Mouse (Mus musculus) kidney, adult 2 months (tissue): ENCODE results near the gene Dnase1l2. TPM values are rescaled to one million over a fixed set of nuclear protein-coding genes. Genes with fewer than 3 reads are reported as not detected.
A peak's percentile ranks its signal among the peaks of the same experiment; 100 is the strongest.

Experiments
- DNase-seq: peaks from one replicate; pipeline ENCODE4 v3.0.0; 2021
- H3K27ac ChIP-seq: fragments of 200-500 bp; 2 replicates; pipeline ENCODE4 v1.5.1; 2012; ENCODE audit warnings: low read depth, low read length, control low read depth, inconsistent platforms; ENCODE audit not compliant: insufficient read depth
- H3K27me3 ChIP-seq: fragments of 200-500 bp; replicated peaks from 2 replicates; pipeline ENCODE4 v1.6.1; 2012; ENCODE audit warnings: mild to moderate bottlenecking, moderate library complexity, low read length, inconsistent platforms; ENCODE audit not compliant: control insufficient read depth, insufficient read depth
- H3K36me3 ChIP-seq: fragments of 200-500 bp; 2 replicates; pipeline ENCODE4 v1.6.1; 2012; ENCODE audit warnings: mild to moderate bottlenecking, moderate library complexity, low read length, inconsistent platforms; ENCODE audit not compliant: control insufficient read depth, insufficient read depth
- H3K4me1 ChIP-seq: fragments of 200-500 bp; 2 replicates; pipeline ENCODE4 v1.6.1; 2011; ENCODE audit warnings: low read length; ENCODE audit not compliant: control insufficient read depth, insufficient read depth
- H3K4me3 ChIP-seq: fragments of 200-500 bp; 2 replicates; pipeline ENCODE4 v1.5.1; 2011; ENCODE audit warnings: mild to moderate bottlenecking, low read depth, low read length, control low read depth; ENCODE audit not compliant: insufficient read depth
- CTCF ChIP-seq: fragments of 200-500 bp; conservative IDR thresholded peaks from 2 replicates; pipeline ENCODE4 v1.5.1; 2011; ENCODE audit warnings: low read depth, mild to moderate bottlenecking, control low read depth, low read length, moderate library complexity, mixed read lengths; ENCODE audit not compliant: insufficient read depth, insufficient read length
- POLR2A ChIP-seq: fragments of 200-500 bp; IDR thresholded peaks from one replicate; pipeline ENCODE4 v1.6.1; 2011; ENCODE audit warnings: low read depth, low read length, control low read depth
- WGBS: fragments of 180-500 bp; shearing (Covaris S2); methylation state at CpG from one replicate; pipeline ENCODE4 v1.1.7; 2018; 5-methylcytosine and 5-hydroxymethylcytosine counted together
- polyA plus RNA-seq: library from polyadenylated mRNA; depleted of rRNA; stranded (reverse); fragments of >200 nt; gene quantifications from 2 replicates; pipeline ENCODE4 v1.2.3, GENCODE M21; 2012; rRNA removed

The Dnase1l2 gene
- 7.6 and 8.8 TPM in 2 replicates for polyA plus RNA-seq

- TF ChIP-seq POLR2A (no peak), CTCF (no peak)
- no peaks in the 10 kb centered on the region for H3K36me3 ChIP-seq
- no peaks in the 10 kb centered on the region for H3K4me1 ChIP-seq
- peak within 1 kb of the TSS; percentile 1; the same call in 1 of the 2 replicates for H3K27ac ChIP-seq
- 72% methylated on average over 7 of the region's 7 CpGs for WGBS
- H3K27me3 ChIP-seq, result no peaks in the 10 kb centered on the region
- no peak within 1 kb of the TSS for H3K4me3 ChIP-seq
- DNase-seq, result no peak
Observed at GRCm38 (mm10) chr17:24442632-24443155, at the start of gene Dnase1l2. TSS of gene Dnase1l2 (minus strand) at chr17:24443105.

GRCm38 (mm10) chr17:24490399-24490798, 47.5 kb upstream of the Dnase1l2 start:
- no peak for DNase-seq
- Histone ChIP-seq H3K36me3 (no peaks in the 10 kb centered on the region), H3K4me1 (no peaks in the 10 kb centered on the region), H3K27me3 (no peaks in the 10 kb centered on the region; the same call in 1 of the 2 replicates), H3K27ac (no peak overlapping the region), H3K4me3 (no peak overlapping the region)
- no peak for TF ChIP-seq POLR2A
- no peak for TF ChIP-seq CTCF
- WGBS, result 98% methylated on average over 4 of the region's 4 CpGs

DNA sequence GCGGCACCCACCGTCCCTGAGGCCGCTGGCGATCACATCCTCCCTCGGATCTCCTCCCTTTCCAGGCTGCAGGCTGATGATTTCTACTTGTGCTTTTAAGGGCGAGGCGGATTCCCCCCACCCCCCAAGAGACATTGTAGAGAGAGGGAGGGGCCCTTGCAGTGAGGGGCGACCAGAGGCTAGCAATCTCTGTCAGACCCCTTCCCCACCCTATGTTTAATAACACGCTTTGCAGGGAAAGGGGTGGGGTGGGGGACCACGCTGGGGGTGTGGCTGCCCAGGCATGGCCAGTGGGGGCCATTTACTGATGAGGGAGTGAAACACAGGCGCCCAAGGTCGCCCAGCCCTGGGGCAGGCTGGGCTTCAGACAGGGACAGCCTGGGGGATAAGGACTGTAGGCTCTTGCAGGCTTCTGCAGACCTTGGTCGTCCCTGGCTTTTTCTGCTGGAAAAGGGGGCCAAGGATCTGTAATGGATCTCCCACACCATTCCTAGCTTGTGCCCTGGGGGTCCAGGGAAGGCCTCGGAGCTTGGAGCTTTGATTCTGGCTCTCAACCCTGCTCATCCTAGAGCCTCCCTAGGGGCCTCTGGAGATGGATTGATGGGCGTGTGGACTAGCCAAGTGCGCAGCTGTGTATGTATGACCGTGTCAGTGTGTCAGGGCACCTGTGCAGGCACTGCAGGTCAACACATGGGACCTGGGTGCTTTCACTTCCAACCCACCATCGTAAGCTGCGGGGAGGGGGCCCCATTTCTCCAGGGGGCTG, 46.5 kb upstream of the Dnase1l2 start:
- TF ChIP-seq CTCF (no peak), POLR2A (no peak)
- Histone ChIP-seq H3K27me3 (no peaks in the 10 kb centered on the region; the same call in 1 of the 2 replicates), H3K27ac (no peak overlapping the region), H3K36me3 (no peaks in the 10 kb centered on the region), H3K4me1 (no peaks in the 10 kb centered on the region), H3K4me3 (peak overlapping the region; percentile 53; the same call in 1 of the 2 replicates)
- no peak for DNase-seq
- WGBS, result 39% methylated on average over 19 of the region's 19 CpGs

GRCm38 (mm10) chr17:24488662-24489264, 45.9 kb upstream of the Dnase1l2 start:
- H3K36me3 ChIP-seq, result no peaks in the 10 kb centered on the region
- H3K27me3 ChIP-seq, result no peaks in the 10 kb centered on the region; the same call in 1 of the 2 replicates
- WGBS, result under 1% methylated on average over 73 of the region's 81 CpGs
- H3K4me3 ChIP-seq, result peak overlapping the region; percentile 53
- no peak for DNase-seq
- no peaks in the 10 kb centered on the region for H3K4me1 ChIP-seq
- H3K27ac ChIP-seq, result no peak overlapping the region
- no peak for TF ChIP-seq CTCF
- TF ChIP-seq POLR2A, result no peak

DNA sequence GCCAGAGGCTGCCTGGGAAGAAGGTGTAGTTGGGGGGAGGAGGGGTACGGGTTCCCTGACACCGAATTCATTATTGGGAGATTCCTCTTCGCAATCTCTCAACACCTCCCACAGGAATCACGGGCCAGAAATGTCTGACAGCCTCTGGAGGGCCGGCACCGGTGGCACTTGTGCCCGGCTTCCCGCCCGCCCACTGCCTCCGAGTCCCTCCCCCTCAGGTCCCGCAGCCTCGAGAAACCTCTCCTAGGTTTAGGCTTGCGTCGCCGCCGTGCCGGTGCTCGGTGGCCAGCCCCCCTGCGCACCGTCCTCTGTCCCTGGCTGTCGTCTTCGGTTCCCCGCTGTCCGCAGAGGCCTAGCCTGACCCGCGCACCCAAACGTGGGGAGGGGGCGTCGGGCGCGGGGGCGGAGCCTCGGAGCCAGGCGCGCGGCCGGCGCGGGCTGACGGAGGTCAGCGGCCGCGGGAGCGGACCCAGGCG, 45.3 kb upstream of the Dnase1l2 start, which contains the start of gene Caskin1:
TSS of gene Caskin1 (plus strand) at position 416 of the 476 bp plus-strand sequence.
- WGBS, result 1% methylated on average over 44 of the region's 45 CpGs
- Histone ChIP-seq H3K36me3 (no peaks in the 10 kb centered on the region), H3K4me3 (peak within 1 kb of the TSS; percentile 53), H3K27ac (no peak within 1 kb of the TSS), H3K27me3 (no peaks in the 10 kb centered on the region; the same call in 1 of the 2 replicates), H3K4me1 (no peaks in the 10 kb centered on the region)
- DNase-seq, result no peak
- TF ChIP-seq POLR2A (no peak), CTCF (no peak)

- no peaks in the 10 kb centered on the region for H3K4me1 ChIP-seq
- no peaks in the 10 kb centered on the region for H3K36me3 ChIP-seq
- no peak for DNase-seq
- TF ChIP-seq POLR2A (no peak), CTCF (no peak)
- H3K4me3 ChIP-seq, result no peak overlapping the region
- H3K27ac ChIP-seq, result no peak overlapping the region
- no peaks in the 10 kb centered on the region; the same call in 1 of the 2 replicates for H3K27me3 ChIP-seq
- WGBS, result 60% methylated on average over 11 of the region's 11 CpGs
Observed at GRCm38 (mm10) chr17:24485090-24485860, 42.4 kb upstream of the Dnase1l2 start.
